Mouse (Mus musculus) CH12.LX (cell line): Measurements from ENCODE around the gene Itgad. TPM values are rescaled to one million over a fixed set of nuclear protein-coding genes. Genes with fewer than 3 reads are reported as not detected.

Experiments used
- DNase-seq: peaks from one replicate; pipeline ENCODE4 v3.0.0-alpha.2; 2013; ENCODE audit errors: extremely low read depth
- H3K27ac ChIP-seq: 2 replicates; pipeline ENCODE4 v1.5.1; 2012; ENCODE audit warnings: low read depth, mild to moderate bottlenecking, control low read depth, moderate library complexity; ENCODE audit not compliant: insufficient read depth
- H3K27me3 ChIP-seq: replicated peaks from 2 replicates; pipeline ENCODE3; 2012; ENCODE audit warnings: inconsistent platforms
- H3K36me3 ChIP-seq, 2 experiments: replicated peaks in 1 of 2; 2 replicates each; pipeline versions ENCODE3 to v1.6.1; 2012; ENCODE audit warnings: inconsistent platforms in 1 of 2, low read length in 1 of 2, mild to moderate bottlenecking in 1 of 2, mixed read lengths in 1 of 2, moderate library complexity in 1 of 2; ENCODE audit not compliant: control insufficient read depth in 1 of 2, insufficient read depth in 1 of 2
- H3K4me1 ChIP-seq, 2 experiments: 2 replicates each; pipeline ENCODE4 v1.6.1; 2012; ENCODE audit warnings: inconsistent platforms in 1 of 2, moderate library complexity in 1 of 2; ENCODE audit not compliant: insufficient read depth in 2 of 2, control insufficient read depth in 1 of 2
- H3K4me2 ChIP-seq: 2 replicates; pipeline ENCODE4 v1.6.1; 2012; ENCODE audit warnings: low read depth, mild to moderate bottlenecking, control low read depth; ENCODE audit not compliant: poor library complexity, insufficient read depth, severe bottlenecking
- H3K4me3 ChIP-seq, 3 experiments: fragments of 150-350 bp in 1 of 3; sonication (generic) in 1 of 3; replicated peaks in 1 of 3; 2 replicates each; pipeline versions ENCODE3 to v1.5.1; 2011 to 2012; ENCODE audit warnings: low read depth in 2 of 3, low read length in 2 of 3, mild to moderate bottlenecking in 2 of 3, moderate library complexity in 2 of 3, control low read depth in 1 of 3, improper control_type of control experiment in 1 of 3, inconsistent platforms in 1 of 3, mixed read lengths in 1 of 3; ENCODE audit not compliant: poor library complexity in 1 of 3
- H3K79me2 ChIP-seq: replicated peaks from 2 replicates; pipeline ENCODE4 v1.6.1; 2012; ENCODE audit warnings: mild to moderate bottlenecking, moderate library complexity; ENCODE audit not compliant: control insufficient read depth, poor library complexity, insufficient read depth, severe bottlenecking; ENCODE audit errors: extremely low read depth
- H3K9ac ChIP-seq: 2 replicates; pipeline ENCODE4 v1.6.1; 2012; ENCODE audit warnings: low read depth, mild to moderate bottlenecking, control low read depth, moderate library complexity; ENCODE audit not compliant: insufficient read depth
- H3K9me3 ChIP-seq: replicated peaks from 2 replicates; pipeline ENCODE3; 2012; ENCODE audit warnings: low read length, inconsistent platforms, mixed read lengths
- CTCF ChIP-seq, 2 experiments: IDR thresholded peaks in 1 of 2; conservative IDR thresholded peaks in 1 of 2; 2 replicates each; pipeline ENCODE4 v1.5.1; 2011 to 2012; ENCODE audit warnings: low read depth in 2 of 2, low read length in 2 of 2, improper control_type of control experiment in 1 of 2, inconsistent platforms in 1 of 2, mild to moderate bottlenecking in 1 of 2, moderate library complexity in 1 of 2
- E2F4 ChIP-seq: IDR thresholded peaks from 2 replicates; pipeline ENCODE4 v1.6.1; 2011; ENCODE audit warnings: low read depth, low read length, improper control_type of control experiment; ENCODE audit not compliant: insufficient replicate concordance
- ELF1 ChIP-seq: IDR thresholded peaks from 2 replicates; pipeline ENCODE4 v1.6.1; 2014; ENCODE audit warnings: low read depth, mild to moderate bottlenecking, inconsistent platforms, low read length, improper control_type of control experiment
- EP300 ChIP-seq: IDR thresholded peaks from 2 replicates; pipeline ENCODE4 v1.6.1; 2011; ENCODE audit warnings: low read length, improper control_type of control experiment
- ETS1 ChIP-seq: conservative IDR thresholded peaks from 2 replicates; pipeline ENCODE4 v1.6.1; 2012; ENCODE audit warnings: low read depth, mild to moderate bottlenecking, inconsistent platforms, low read length, improper control_type of control experiment, moderate library complexity
- HCFC1 ChIP-seq: IDR thresholded peaks from 2 replicates; pipeline ENCODE4 v1.6.1; 2012; ENCODE audit warnings: low read depth, mild to moderate bottlenecking, inconsistent platforms, low read length, improper control_type of control experiment
- JUN ChIP-seq: IDR thresholded peaks from 2 replicates; pipeline ENCODE4 v1.6.1; 2011; ENCODE audit warnings: low read depth, mild to moderate bottlenecking, low read length, improper control_type of control experiment, moderate library complexity; ENCODE audit not compliant: insufficient read depth
- JUND ChIP-seq: conservative IDR thresholded peaks from 2 replicates; pipeline ENCODE4 v1.6.1; 2011; ENCODE audit warnings: low read depth, low read length, improper control_type of control experiment
- KAT2A ChIP-seq: IDR thresholded peaks from 2 replicates; pipeline ENCODE4 v1.6.1; 2012; ENCODE audit warnings: low read length, improper control_type of control experiment, inconsistent platforms; ENCODE audit not compliant: insufficient replicate concordance
- MAFK ChIP-seq: IDR thresholded peaks from 2 replicates; pipeline ENCODE4 v1.6.1; 2011; ENCODE audit warnings: low read length, improper control_type of control experiment; ENCODE audit not compliant: insufficient replicate concordance
- MAX ChIP-seq: IDR thresholded peaks from 2 replicates; pipeline ENCODE4 v1.6.1; 2011; ENCODE audit warnings: low read length, improper control_type of control experiment
- MAZ ChIP-seq: IDR thresholded peaks from 2 replicates; pipeline ENCODE4 v1.6.1; 2012; ENCODE audit warnings: low read depth, mild to moderate bottlenecking, inconsistent platforms, low read length, improper control_type of control experiment, moderate library complexity
- MEF2A ChIP-seq: IDR thresholded peaks from 2 replicates; pipeline ENCODE4 v1.6.1; 2014; ENCODE audit warnings: low read depth, mild to moderate bottlenecking, inconsistent platforms, low read length, improper control_type of control experiment, borderline replicate concordance
- MXI1 ChIP-seq: IDR thresholded peaks from 2 replicates; pipeline ENCODE4 v1.6.1; 2011; ENCODE audit warnings: mild to moderate bottlenecking, low read depth, low read length, improper control_type of control experiment
- NELFE ChIP-seq: IDR thresholded peaks from 2 replicates; pipeline ENCODE4 v1.6.1; 2011; ENCODE audit warnings: low read depth, low read length, improper control_type of control experiment
- PAX5 ChIP-seq: IDR thresholded peaks from 2 replicates; pipeline ENCODE4 v1.6.1; 2012; ENCODE audit warnings: low read length, inconsistent platforms, mixed read lengths
- POLR2A ChIP-seq: IDR thresholded peaks from 2 replicates; pipeline ENCODE4 v1.6.1; 2011; ENCODE audit warnings: low read depth, mild to moderate bottlenecking, improper control_type of control experiment, low read length
- POLR2AphosphoS2 ChIP-seq: IDR thresholded peaks from 2 replicates; pipeline ENCODE4 v1.6.1; 2011; ENCODE audit warnings: low read depth, low read length, improper control_type of control experiment
- RAD21 ChIP-seq: IDR thresholded peaks from 2 replicates; pipeline ENCODE4 v1.6.1; 2011; ENCODE audit warnings: low read depth, mild to moderate bottlenecking, low read length, improper control_type of control experiment, moderate library complexity
- RCOR1 ChIP-seq: conservative IDR thresholded peaks from 2 replicates; pipeline ENCODE4 v1.6.1; 2012; ENCODE audit warnings: low read depth, mild to moderate bottlenecking, inconsistent platforms, low read length, improper control_type of control experiment
- SIN3A ChIP-seq: IDR thresholded peaks from 2 replicates; pipeline ENCODE4 v1.6.1; 2012; ENCODE audit warnings: low read length, improper control_type of control experiment, inconsistent platforms
- TBP ChIP-seq: conservative IDR thresholded peaks from 2 replicates; pipeline ENCODE4 v1.6.1; 2011; ENCODE audit warnings: low read depth, low read length, improper control_type of control experiment
- TCF12 ChIP-seq: IDR thresholded peaks from 2 replicates; pipeline ENCODE4 v1.6.1; 2014; ENCODE audit warnings: low read depth, mild to moderate bottlenecking, inconsistent platforms, low read length, improper control_type of control experiment
- UBTF ChIP-seq: IDR thresholded peaks from 2 replicates; pipeline ENCODE4 v1.6.1; 2012; ENCODE audit warnings: low read depth, mild to moderate bottlenecking, inconsistent platforms, low read length, improper control_type of control experiment, moderate library complexity
- USF1 ChIP-seq: IDR thresholded peaks from 2 replicates; pipeline ENCODE4 v1.6.1; 2014; ENCODE audit warnings: low read depth, mild to moderate bottlenecking, inconsistent platforms, low read length, improper control_type of control experiment
- USF2 ChIP-seq: conservative IDR thresholded peaks from 2 replicates; pipeline ENCODE4 v1.6.1; 2011; ENCODE audit warnings: low read depth, low read length, improper control_type of control experiment
- ZC3H11A ChIP-seq: IDR thresholded peaks from 2 replicates; pipeline ENCODE4 v1.6.1; 2012; ENCODE audit warnings: low read depth, mild to moderate bottlenecking, inconsistent platforms, low read length, improper control_type of control experiment
- ZKSCAN1 ChIP-seq: IDR thresholded peaks from 2 replicates; pipeline ENCODE4 v1.6.1; 2012; ENCODE audit warnings: low read depth, inconsistent platforms, low read length, improper control_type of control experiment, borderline replicate concordance
- ZMIZ1 ChIP-seq: IDR thresholded peaks from 2 replicates; pipeline ENCODE4 v1.6.1; 2012; ENCODE audit warnings: low read depth, mild to moderate bottlenecking, inconsistent platforms, low read length, improper control_type of control experiment
- dilution Hi-C: fragments of 300-500 bp; cut with MboI; formaldehyde crosslinking; loops from 2 replicates; pipeline ENCODE4 v1.14.3; 2020; ENCODE audit warnings: low sequenced_read_pairs; ENCODE audit not compliant: extremely low pct_unique_long_range_greater_than_20kb, extremely low pct_ligation_motif_present
- in situ Hi-C: fragments of 300-500 bp; cut with MboI; formaldehyde crosslinking; loops from 3 replicates; pipeline ENCODE4 v1.14.3; 2019; ENCODE audit warnings: low sequenced_read_pairs, low pct_ligation_motif_present, low pct_unique_long_range_greater_than_20kb, mixed read lengths
- polyA plus RNA-seq: library from polyadenylated mRNA; unstranded; fragments of >175 nt; gene quantifications from 2 replicates; pipeline ENCODE4 v1.2.1, GENCODE M21; 2012; ENCODE audit warnings: low read depth; ENCODE audit not compliant: insufficient read length
- total RNA-seq, 2 experiments: library from RNA; depleted of rRNA; stranded (reverse); fragments of 300-350 nt in 1 of 2; fragments of >200 nt in 1 of 2; gene quantifications; 2 replicates each; pipeline ENCODE4 v1.2.3; 2012 to 2014

The Itgad gene
- total and polyA plus RNA-seq, 3 experiments = not detected

GRCm38 (mm10) chr7:128237593-128237926 lies 83.4 kb downstream of the Itgad start:
- dilution Hi-C loops = no loop called here
- Histone ChIP-seq H3K9ac (peak overlapping the region; percentile 94), H3K4me1 (peaks cover 16 to 49% of the 10 kb centered on the region in 2 experiments), H3K27me3 (no peaks in the 10 kb centered on the region), H3K36me3 (peaks cover 29 to 44% of the 10 kb centered on the region in 2 experiments), H3K79me2 (no peaks in the 10 kb centered on the region), H3K4me3 (peak overlapping the region; percentile 82 to 85 (median 84)), H3K27ac (peak overlapping the region; percentile 94), H3K9me3 (no peaks in the 10 kb centered on the region), H3K4me2 (no peak overlapping the region)
- in situ Hi-C loops = no loop called here
- no peak for DNase-seq
- TF ChIP-seq RCOR1 (0 out of 2 replicates have a peak, but pooled peaks have one; percentile 4), MXI1 (0 out of 2 replicates have a peak, but pooled peaks have one; percentile 38), TCF12 (no peak), HCFC1 (peak; percentile 81; the same call in 1 of the 2 replicates)

DNA sequence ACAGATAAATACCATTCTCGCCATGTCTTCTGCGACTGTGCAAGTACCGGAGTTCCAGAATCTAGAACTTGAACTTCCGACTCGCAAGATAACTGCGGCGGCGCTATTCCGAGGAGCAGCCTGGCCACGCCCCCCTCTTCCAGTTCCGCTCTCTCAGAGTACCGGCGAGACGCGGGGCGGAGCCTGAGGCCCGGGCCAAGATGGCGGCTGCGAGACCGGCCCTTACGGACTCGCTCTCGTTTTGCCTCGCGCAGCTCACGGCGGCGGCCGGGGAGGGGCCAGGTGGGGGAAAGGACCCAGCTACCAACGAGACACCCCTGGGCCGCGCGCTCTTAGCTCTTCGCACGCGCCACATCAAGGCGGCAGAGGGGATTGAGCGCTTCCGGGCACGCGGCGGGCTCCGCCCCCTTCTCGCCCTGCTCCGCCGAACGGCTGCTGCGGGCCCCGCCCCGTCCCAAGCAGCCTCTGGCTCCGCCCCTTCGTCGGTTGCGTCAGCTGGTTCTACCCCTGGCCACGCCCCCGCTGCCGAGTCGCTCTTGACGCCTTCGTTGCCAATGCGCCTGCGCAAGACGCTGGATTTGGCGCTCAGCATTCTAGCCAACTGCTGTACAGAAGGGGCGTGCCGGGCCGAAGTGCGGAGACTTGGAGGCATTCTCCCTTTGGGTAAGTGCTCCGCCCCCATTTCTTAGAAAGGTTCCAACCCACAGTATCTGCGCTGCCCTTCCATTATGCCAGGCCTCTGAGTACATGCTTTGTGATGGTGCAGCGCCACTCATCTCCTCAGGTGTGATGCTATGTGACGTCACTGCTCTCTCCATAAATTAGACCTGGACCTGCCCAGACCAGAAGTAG lies 84.0 kb downstream of the Itgad start, which contains the start of gene 9130023H24Rik:
TSS of gene 9130023H24Rik (minus strand) at position 105 of the 852 bp plus-strand sequence.
- peak; percentile 100 for DNase-seq
- no peaks in the 10 kb centered on the region for H3K79me2 ChIP-seq
- peak within 1 kb of the TSS; percentile 72 for H3K4me2 ChIP-seq
- dilution Hi-C loops (no loop called here), in situ Hi-C loops (no loop called here)
- no peaks in the 10 kb centered on the region for H3K9me3 ChIP-seq
- peak within 1 kb of the TSS; percentile 82 to 85 (median 84) for H3K4me3 ChIP-seq
- peak within 1 kb of the TSS; percentile 94 for H3K27ac ChIP-seq
- H3K4me1 ChIP-seq = peaks cover 16 to 49% of the 10 kb centered on the region in 2 experiments
- H3K9ac ChIP-seq = peak within 1 kb of the TSS; percentile 94
- no peaks in the 10 kb centered on the region for H3K27me3 ChIP-seq
- H3K36me3 ChIP-seq = peaks cover 34 to 50% of the 10 kb centered on the region in 2 experiments
- TF ChIP-seq USF2 = no peak
- peak; percentile 78 for TF ChIP-seq ZMIZ1
- TF ChIP-seq MEF2A = peak; percentile 57
- no peak for TF ChIP-seq ZKSCAN1
- peak; percentile 92 for TF ChIP-seq ELF1
- no peak for TF ChIP-seq ZC3H11A
- TF ChIP-seq MAZ = no peak
- no peak for TF ChIP-seq RAD21
- TF ChIP-seq POLR2A = peak; percentile 81
- TF ChIP-seq UBTF = no peak
- TF ChIP-seq JUN = no peak
- peak; percentile 95 for TF ChIP-seq TCF12
- TF ChIP-seq HCFC1 = peak; percentile 20
- peak; percentile 30 for TF ChIP-seq USF1
- TF ChIP-seq TBP = peak; percentile 53; the same call in 1 of the 2 replicates
- TF ChIP-seq MXI1 = peak; percentile 54; the same call in 1 of the 2 replicates
- no peak for TF ChIP-seq MAFK
- TF ChIP-seq RCOR1 = 0 out of 2 replicates have a peak, but pooled peaks have one; percentile 30
- peak; percentile 65 for TF ChIP-seq MAX
- TF ChIP-seq SIN3A = peak; percentile 20; the same call in 1 of the 2 replicates
- TF ChIP-seq CTCF (conservative IDR thresholded peaks at IDR 0.05 in 1 of 2, IDR thresholded peaks at IDR 0.05 in 1 of 2; ENCODE audit: low read depth in 2 of 2, low read length in 2 of 2) = peak in 1 of 2 experiments; percentile 37; a peak in 1 of 4 replicates
- peak; percentile 84; the same call in 1 of the 2 replicates for TF ChIP-seq E2F4
- no peak for TF ChIP-seq PAX5
- TF ChIP-seq JUND = no peak
- peak; percentile 71; the same call in 1 of the 2 replicates for TF ChIP-seq POLR2AphosphoS2
- TF ChIP-seq KAT2A = 0 out of 2 replicates have a peak, but pooled peaks have one; percentile 40
- TF ChIP-seq EP300 = no peak
- TF ChIP-seq ETS1 = peak; percentile 20; the same call in 1 of the 2 replicates
- TF ChIP-seq NELFE = peak; percentile 82
